Mouse (Mus musculus): Measurements from ENCODE around the gene Saa2.

Gene Saa2

GRCm38 (mm10) chr7:46761049-46761795 lies 9.6 kb downstream of the Saa2 start:
- DNase-seq (ENCODE audit: extremely low read depth, low read depth, low spot score) = no peak

DNA sequence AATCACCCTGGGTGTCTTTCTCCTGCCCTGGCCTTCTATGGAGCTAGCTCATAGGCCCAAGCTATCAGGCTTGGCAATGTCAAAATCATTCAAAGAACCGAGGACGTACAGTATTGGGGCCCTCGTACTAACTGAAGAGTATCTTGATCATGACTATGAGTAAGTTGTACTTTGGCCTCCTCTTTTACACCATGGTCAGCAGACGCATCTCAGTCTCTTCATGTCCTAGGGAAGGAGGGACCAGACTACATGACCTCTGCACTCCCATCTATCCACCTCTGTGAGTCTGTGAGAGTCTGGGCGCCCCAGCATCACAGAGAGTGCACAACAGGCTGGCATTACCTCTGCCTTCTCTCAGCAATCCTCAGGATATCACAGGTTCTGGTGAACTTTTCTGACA lies 11.0 kb downstream of the Saa2 start:
- no peak for DNase-seq (ENCODE audit: extremely low read depth, low read depth, low spot score)

- no peak for DNase-seq (ENCODE audit: extremely low read depth, low read depth, low spot score)
These were observed 13.1 kb downstream of the Saa2 start for GRCm38 (mm10) chr7:46764672-46765071.

DNA sequence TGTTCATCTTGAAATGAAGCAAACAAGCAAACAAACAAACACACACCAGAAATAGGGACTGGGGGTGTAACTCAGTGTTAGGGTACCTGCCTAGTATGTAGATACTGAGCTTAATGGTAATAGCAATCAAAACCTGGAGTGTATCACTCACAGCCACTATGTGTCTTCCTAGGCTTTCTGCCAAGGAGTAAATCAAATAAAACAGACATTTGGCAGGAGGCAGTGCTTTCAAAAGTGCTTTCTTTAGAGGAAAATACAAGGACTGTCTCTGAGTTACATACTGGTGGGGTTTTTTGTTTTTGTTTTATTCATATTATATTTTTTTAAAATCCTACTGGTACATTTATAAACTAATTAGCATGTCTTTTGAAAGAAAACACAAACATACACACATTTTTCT lies 15.8 kb downstream of the Saa2 start:
- DNase-seq (ENCODE audit: extremely low read depth, low read depth, low spot score) = no peak

- no peak for DNase-seq (ENCODE audit: extremely low read depth, low read depth, low spot score)
These were observed 16.9 kb downstream of the Saa2 start for GRCm38 (mm10) chr7:46768451-46768850.

DNA sequence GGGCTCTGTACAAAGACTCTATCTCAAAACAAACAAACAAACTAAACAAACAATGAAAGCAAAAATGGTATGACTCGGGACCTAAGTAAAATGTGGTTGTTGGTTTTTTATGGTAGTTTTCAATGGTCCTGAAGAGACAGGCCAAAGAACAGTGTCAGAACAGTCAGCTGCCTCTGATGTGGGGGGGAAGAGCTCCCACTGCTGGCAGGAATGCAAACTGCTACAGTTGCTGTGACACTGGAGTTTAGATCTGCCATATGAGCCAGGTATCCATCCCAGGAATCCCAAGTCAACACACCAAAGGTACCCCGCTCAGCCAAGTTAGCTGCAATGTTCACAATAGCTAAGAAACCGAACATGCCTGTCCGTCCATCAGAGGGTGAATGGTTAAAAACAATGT lies 19.1 kb downstream of the Saa2 start:
- no peak for DNase-seq (ENCODE audit: extremely low read depth, low read depth, low spot score)

DNA sequence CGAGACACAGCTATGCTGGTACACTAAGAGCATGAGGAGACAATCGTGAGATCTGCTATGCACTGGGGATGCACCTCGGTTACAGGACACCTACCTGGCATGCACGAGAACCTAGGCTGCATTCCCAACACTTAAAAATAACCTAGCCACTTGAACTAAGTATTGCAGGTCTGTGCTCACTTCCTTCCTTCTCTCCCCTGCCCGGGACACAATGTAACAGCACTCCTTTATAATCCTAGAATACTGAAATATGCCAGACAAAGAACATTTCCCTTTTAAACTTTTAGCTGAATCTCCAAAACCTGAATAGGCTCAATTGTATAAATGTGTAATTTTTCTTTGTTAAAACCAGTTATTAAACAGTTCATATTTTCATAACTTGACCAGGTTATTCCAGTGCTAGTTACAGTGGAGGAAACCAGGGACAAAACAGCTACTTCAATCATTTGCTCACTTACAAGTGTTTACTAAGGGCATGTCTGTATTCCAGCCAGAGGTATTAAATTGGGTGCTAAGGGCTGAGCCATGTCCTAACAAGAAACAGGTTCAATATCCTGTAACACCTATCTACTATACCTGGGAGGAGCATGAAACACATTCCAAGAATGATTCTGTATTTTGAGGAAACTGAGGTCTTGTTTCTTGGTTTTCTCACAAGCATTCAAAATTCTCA lies 37.7 kb downstream of the Saa2 start:
- no peak for DNase-seq (ENCODE audit: extremely low read depth, low read depth, low spot score)

- DNase-seq (ENCODE audit: extremely low read depth, low read depth, low spot score) = no peak
These were observed 42.3 kb downstream of the Saa2 start for GRCm38 (mm10) chr7:46793871-46794270.

- DNase-seq (ENCODE audit: extremely low read depth, low read depth, low spot score) = no peak
These were observed 44.0 kb downstream of the Saa2 start, which contains the start of the genes Hps5 and Gtf2h1 for GRCm38 (mm10) chr7:46795287-46796205. Gene Hps5, minus strand, starts transcription at chr7:46796064. Gene Gtf2h1, plus strand, starts transcription at chr7:46796103.

GRCm38 (mm10) chr7:46796206-46796679 lies 44.7 kb downstream of the Saa2 start:
- no peak for DNase-seq (ENCODE audit: extremely low read depth, low read depth, low spot score)

GRCm38 (mm10) chr7:46796779-46797178 lies 45.2 kb downstream of the Saa2 start:
- DNase-seq (ENCODE audit: extremely low read depth, low read depth, low spot score) = no peak

All from fat pad, adult 2 months (tissue).